Comparison of ENCODE assay signal across 32 mouse cellular contexts in the genomic region with DNA sequence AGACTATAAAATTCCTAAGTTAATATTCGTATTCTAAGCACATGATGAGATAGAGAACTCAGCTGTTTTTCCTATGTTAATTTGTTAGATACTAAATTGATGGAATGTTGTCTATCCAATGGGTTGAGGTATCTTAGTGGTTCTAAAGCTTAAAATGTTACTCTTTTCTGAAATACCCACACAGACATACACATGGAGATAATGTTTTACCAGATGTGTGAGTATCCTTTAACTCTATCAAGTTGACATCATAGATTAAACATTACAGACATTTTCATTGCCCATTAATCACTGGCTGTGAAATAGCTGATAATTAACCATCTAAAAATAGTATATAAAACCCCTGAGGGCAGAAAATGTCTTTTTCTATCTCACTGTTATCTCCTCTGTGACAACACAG.
"Had no signal": no experiment of that assay in that cellular context is flagged by ENCODE, and none has a peak within 500 bp of the region (broad histone marks: within the 10 kb centered on the region; RNA-seq: fewer than 3 reads in every experiment).

No protein-coding gene starts in this region.

- DNase-seq: left cerebral cortex, postnatal 4 days; liver; liver, embryonic 13.5 days; liver, postnatal 0 days; lung, adult 18-20 months; lung, adult 2 months; lung, embryonic 14.5 days; lung, postnatal 10 days; lung, postnatal 14 days; lung, postnatal 36 days; lung, postnatal 4 days; midbrain, embryonic 14.5 days had no signal

- H3K9ac ChIP-seq: limb, embryonic 12.5 days; limb, embryonic 13.5 days; limb, embryonic 15.5 days; liver, embryonic 12.5 days; liver, embryonic 13.5 days; liver, embryonic 14.5 days; liver, embryonic 15.5 days; liver, postnatal 0 days; lung, embryonic 14.5 days; lung, embryonic 15.5 days; midbrain, embryonic 12.5 days; midbrain, embryonic 13.5 days; midbrain, embryonic 15.5 days; neural tube, embryonic 12.5 days had no signal

- H3K4me1 ChIP-seq: limb, embryonic 10.5 days; limb, embryonic 12.5 days; limb, embryonic 13.5 days; limb, embryonic 15.5 days; liver, embryonic 12.5 days; liver, embryonic 13.5 days; liver, embryonic 15.5 days; lung, embryonic 15.5 days; megakaryocyte, embryonic 14.5 days; midbrain, embryonic 10.5 days; midbrain, embryonic 12.5 days; midbrain, embryonic 13.5 days; midbrain, embryonic 15.5 days; neural tube, embryonic 12.5 days had no signal

- H3K4me3 ChIP-seq: limb, embryonic 10.5 days; limb, embryonic 12.5 days; limb, embryonic 13.5 days; limb, embryonic 15.5 days; liver, embryonic 12.5 days; liver, embryonic 13.5 days; liver, embryonic 15.5 days; lung, embryonic 15.5 days; megakaryocyte, embryonic 14.5 days; midbrain, embryonic 10.5 days; midbrain, embryonic 12.5 days; midbrain, embryonic 13.5 days; midbrain, embryonic 15.5 days; myocyte; neural tube, embryonic 12.5 days had no signal

- H3K9me3 ChIP-seq: limb, embryonic 10.5 days; limb, embryonic 12.5 days; limb, embryonic 13.5 days; limb, embryonic 15.5 days; liver, embryonic 12.5 days; liver, embryonic 13.5 days; liver, embryonic 15.5 days; lung, embryonic 15.5 days; megakaryocyte, embryonic 14.5 days; midbrain, embryonic 10.5 days; midbrain, embryonic 12.5 days; midbrain, embryonic 13.5 days; midbrain, embryonic 15.5 days; neural tube, embryonic 12.5 days had no signal

- ATAC-seq: liver, embryonic 12.5 days; liver, postnatal 0 days; lung, postnatal 0 days; midbrain, embryonic 13.5 days; midbrain, embryonic 15.5 days; midbrain, embryonic 16.5 days had no signal

- H3K27ac ChIP-seq: limb, embryonic 10.5 days; limb, embryonic 12.5 days; limb, embryonic 13.5 days; limb, embryonic 15.5 days; liver, embryonic 12.5 days; liver, embryonic 13.5 days; liver, embryonic 14.5 days; liver, embryonic 15.5 days; lung, embryonic 15.5 days; macrophage; midbrain, embryonic 10.5 days; midbrain, embryonic 12.5 days; midbrain, embryonic 13.5 days; midbrain, embryonic 15.5 days; neural tube, embryonic 12.5 days had no signal

- H3K36me3 ChIP-seq: limb, embryonic 10.5 days; limb, embryonic 12.5 days; limb, embryonic 13.5 days; limb, embryonic 15.5 days; liver, embryonic 12.5 days; liver, embryonic 13.5 days; liver, embryonic 15.5 days; lung, embryonic 15.5 days; midbrain, embryonic 10.5 days; midbrain, embryonic 12.5 days; midbrain, embryonic 13.5 days; midbrain, embryonic 15.5 days; neural tube, embryonic 12.5 days had no signal

- H3K4me2 ChIP-seq: limb, embryonic 12.5 days; limb, embryonic 13.5 days; limb, embryonic 15.5 days; liver, embryonic 11.5 days; liver, embryonic 12.5 days; liver, embryonic 13.5 days; liver, embryonic 15.5 days; lung, embryonic 14.5 days; lung, embryonic 15.5 days; midbrain, embryonic 11.5 days; midbrain, embryonic 12.5 days; midbrain, embryonic 13.5 days; midbrain, embryonic 15.5 days; neural tube, embryonic 12.5 days had no signal

- H3K27me3 ChIP-seq: limb, embryonic 12.5 days; limb, embryonic 13.5 days; limb, embryonic 15.5 days; liver, embryonic 12.5 days; liver, embryonic 13.5 days; liver, embryonic 15.5 days; lung, embryonic 15.5 days; megakaryocyte, embryonic 14.5 days; midbrain, embryonic 12.5 days; midbrain, embryonic 13.5 days; midbrain, embryonic 15.5 days; neural tube, embryonic 12.5 days had no signal
